Mouse (Mus musculus) forebrain, embryonic 12.5 days (tissue): ENCODE results near the gene Npr2. TPM values are rescaled to one million over a fixed set of nuclear protein-coding genes. Genes with fewer than 3 reads are reported as not detected.

Source experiments
- ATAC-seq: fragments of 200-750 bp; cut with Nextera tagmentation; 2 replicates; pipeline ENCODE4 v1.8.0; 2017; ENCODE audit warnings: moderate TSS enrichment; ENCODE audit not compliant: low FRiP score
- H3K27ac ChIP-seq: fragments of 300-500 bp; sonication (generic); 2 replicates; pipeline ENCODE4 v1.5.1; 2016; ENCODE audit warnings: mild to moderate bottlenecking
- H3K27me3 ChIP-seq: fragments of 300-500 bp; sonication (generic); 2 replicates; pipeline ENCODE4 v1.6.1; 2016; ENCODE audit warnings: mild to moderate bottlenecking
- H3K36me3 ChIP-seq: fragments of 300-500 bp; sonication (generic); replicated peaks from 2 replicates; pipeline ENCODE4 v1.6.1; 2016; ENCODE audit warnings: mild to moderate bottlenecking
- H3K4me1 ChIP-seq: fragments of 300-500 bp; sonication (generic); 2 replicates; pipeline ENCODE4 v1.6.1; 2016
- H3K4me2 ChIP-seq: fragments of 300-500 bp; sonication (generic); 2 replicates; pipeline ENCODE4 v1.6.1; 2016; ENCODE audit warnings: mild to moderate bottlenecking, moderate library complexity
- H3K4me3 ChIP-seq: fragments of 300-500 bp; sonication (generic); replicated peaks from 2 replicates; pipeline ENCODE4 v1.5.1; 2016; ENCODE audit warnings: mild to moderate bottlenecking
- H3K9ac ChIP-seq: fragments of 300-500 bp; sonication (generic); 2 replicates; pipeline ENCODE4 v1.6.1; 2016; ENCODE audit warnings: mild to moderate bottlenecking
- H3K9me3 ChIP-seq: fragments of 300-500 bp; sonication (generic); 2 replicates; pipeline ENCODE4 v1.6.1; 2016
- WGBS: fragments of 180-500 bp; shearing (Covaris S2); methylation state at CpG from one replicate; pipeline ENCODE4 v1.1.7; 2016; 5-methylcytosine and 5-hydroxymethylcytosine counted together
- microRNA-seq: library from miRNA; unstranded; fragments of <30 nt; microRNA quantifications from one replicate; pipeline ENCODE4, GENCODE M21; 2017
- polyA plus RNA-seq: library from polyadenylated mRNA; unstranded; fragments of >200 nt; fragmentation: Nextera tagmentation; extraction: Ambion mirVana; gene quantifications from 2 replicates; pipeline ENCODE4 v1.2.1, GENCODE M21; 2016

The Npr2 gene
- polyA plus RNA-seq, 1 experiment from 2014 or later, result 14.9 TPM

DNA sequence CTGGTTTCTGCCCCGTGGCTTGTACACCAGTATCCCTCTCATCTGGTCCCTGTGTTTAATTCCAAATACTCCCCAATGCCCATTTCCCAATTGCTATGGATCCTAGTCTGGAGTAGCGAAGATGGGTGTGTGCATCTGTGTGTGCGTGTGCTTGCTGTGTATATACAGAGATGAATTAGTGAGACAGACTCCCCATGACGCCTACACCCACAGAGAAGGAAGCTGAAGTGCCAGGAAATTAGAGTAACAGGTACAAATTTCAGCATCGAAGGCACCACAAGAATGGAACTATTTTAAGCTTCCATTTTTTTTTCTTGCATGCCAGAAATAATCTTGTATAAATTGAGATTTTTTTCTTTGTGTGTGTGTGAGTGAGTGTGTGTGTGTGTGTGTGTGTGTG is 59.3 kb downstream of the Npr2 start:
- ATAC-seq, result no peak
- Histone ChIP-seq H3K4me2 (no peak overlapping the region), H3K4me3 (no peak overlapping the region), H3K4me1 (no peaks in the 10 kb centered on the region), H3K36me3 (peaks cover 42% of the 10 kb centered on the region), H3K27ac (no peak overlapping the region), H3K9me3 (no peaks in the 10 kb centered on the region), H3K9ac (no peak overlapping the region), H3K27me3 (no peaks in the 10 kb centered on the region)
- 90% methylated on average over 5 of the region's 5 CpGs for WGBS

DNA sequence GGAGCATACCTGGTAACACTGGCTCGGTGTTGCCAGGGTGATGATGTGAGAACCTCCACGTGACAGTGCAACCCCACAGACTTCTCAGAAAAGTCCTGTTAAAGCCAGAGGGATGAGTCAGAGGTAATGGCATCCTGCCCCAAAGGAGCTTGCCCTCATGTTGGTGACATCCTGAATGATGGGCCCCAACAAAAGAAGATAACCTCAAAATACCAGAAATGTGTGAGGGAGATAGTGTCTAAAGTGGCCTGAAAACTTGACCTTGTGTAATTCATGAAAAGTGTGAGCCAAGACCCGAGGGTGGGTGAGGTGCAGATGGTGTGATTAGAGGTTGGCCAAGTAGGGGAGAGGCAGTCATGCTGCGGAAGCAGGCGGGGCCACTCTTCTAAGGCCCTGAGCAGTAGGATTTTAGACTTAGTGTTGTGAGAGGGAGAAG is 62.1 kb downstream of the Npr2 start:
- no peak overlapping the region for H3K4me2 ChIP-seq
- H3K4me3 ChIP-seq, result no peak overlapping the region
- peaks cover 20% of the 10 kb centered on the region for H3K36me3 ChIP-seq
- no peak for ATAC-seq
- WGBS, result 78% methylated on average over 5 of the region's 5 CpGs
- H3K27me3 ChIP-seq, result no peaks in the 10 kb centered on the region
- H3K4me1 ChIP-seq, result no peaks in the 10 kb centered on the region
- H3K9ac ChIP-seq, result no peak overlapping the region
- H3K9me3 ChIP-seq, result no peaks in the 10 kb centered on the region
- H3K27ac ChIP-seq, result no peak overlapping the region

DNA sequence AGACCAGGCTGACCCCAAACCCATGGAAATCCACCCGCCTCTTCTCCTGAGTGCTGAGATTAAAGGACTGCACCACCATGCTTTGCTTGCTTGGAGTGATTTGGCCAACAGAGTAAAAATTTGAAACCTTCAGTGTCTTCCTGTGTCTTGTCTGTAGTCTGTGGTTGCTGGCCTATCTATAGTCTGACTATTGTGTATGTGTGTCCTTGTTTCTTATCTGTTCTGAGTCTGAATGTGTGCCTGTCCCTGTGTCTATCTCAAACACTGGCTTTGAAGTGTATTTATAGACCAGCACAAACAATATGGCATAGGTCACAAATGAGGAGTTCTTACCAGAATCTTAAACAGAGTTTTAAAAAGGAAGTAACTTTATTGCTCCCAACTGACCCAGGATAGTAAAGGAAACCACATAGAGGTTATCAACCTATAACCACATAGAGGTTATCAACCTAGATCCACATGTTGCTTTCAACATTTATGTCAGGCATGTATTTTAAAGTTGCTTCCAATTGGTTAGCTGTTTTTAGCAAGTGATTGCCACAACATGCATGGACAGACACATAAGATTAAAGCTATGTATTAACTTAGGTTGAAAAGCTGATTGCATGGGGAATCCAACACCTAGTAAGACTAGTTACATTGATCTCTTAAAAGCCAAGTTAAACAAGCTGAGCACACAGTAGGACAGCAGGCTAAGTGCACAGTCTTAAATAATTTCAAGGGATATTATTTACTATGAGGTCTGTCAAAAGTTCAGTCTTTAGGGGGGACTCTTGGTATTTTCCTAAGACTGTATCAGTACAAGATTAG is 62.9 kb downstream of the Npr2 start:
- WGBS, result 82% methylated on average over 1 of the region's 1 CpGs
- H3K27me3 ChIP-seq, result no peaks in the 10 kb centered on the region
- no peak for ATAC-seq
- no peak overlapping the region for H3K4me2 ChIP-seq
- no peaks in the 10 kb centered on the region for H3K4me1 ChIP-seq
- no peaks in the 10 kb centered on the region for H3K9me3 ChIP-seq
- no peak overlapping the region for H3K4me3 ChIP-seq
- peaks cover 12% of the 10 kb centered on the region for H3K36me3 ChIP-seq
- H3K9ac ChIP-seq, result no peak overlapping the region
- H3K27ac ChIP-seq, result no peak overlapping the region

DNA sequence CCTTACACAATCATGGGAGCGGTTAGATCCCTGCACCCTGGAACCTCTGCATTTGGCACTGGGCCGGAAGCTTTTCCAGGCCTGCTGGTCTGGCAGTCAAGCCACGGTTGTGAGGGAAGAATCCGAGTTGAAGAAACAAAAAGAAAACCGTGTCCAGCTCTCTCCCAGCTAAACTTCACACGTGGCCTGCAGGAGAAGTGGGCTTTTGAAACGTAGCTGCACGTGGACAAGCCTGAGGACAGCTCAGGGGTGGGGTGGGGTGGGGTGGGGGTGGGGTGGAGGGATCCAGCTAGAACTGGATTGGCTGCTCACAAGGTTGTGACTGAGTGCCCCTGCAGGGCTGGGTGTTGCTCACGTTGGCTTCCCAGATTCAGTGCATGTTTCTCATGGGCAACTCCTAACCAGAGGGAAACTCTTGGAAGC is 63.5 kb downstream of the Npr2 start:
- no peak for ATAC-seq
- Histone ChIP-seq H3K27ac (no peak overlapping the region), H3K9ac (no peak overlapping the region), H3K9me3 (no peaks in the 10 kb centered on the region), H3K4me3 (no peak overlapping the region), H3K4me1 (no peaks in the 10 kb centered on the region), H3K4me2 (no peak overlapping the region), H3K36me3 (peaks cover 6% of the 10 kb centered on the region), H3K27me3 (no peaks in the 10 kb centered on the region)
- WGBS, result 40% methylated on average over 9 of the region's 9 CpGs

DNA sequence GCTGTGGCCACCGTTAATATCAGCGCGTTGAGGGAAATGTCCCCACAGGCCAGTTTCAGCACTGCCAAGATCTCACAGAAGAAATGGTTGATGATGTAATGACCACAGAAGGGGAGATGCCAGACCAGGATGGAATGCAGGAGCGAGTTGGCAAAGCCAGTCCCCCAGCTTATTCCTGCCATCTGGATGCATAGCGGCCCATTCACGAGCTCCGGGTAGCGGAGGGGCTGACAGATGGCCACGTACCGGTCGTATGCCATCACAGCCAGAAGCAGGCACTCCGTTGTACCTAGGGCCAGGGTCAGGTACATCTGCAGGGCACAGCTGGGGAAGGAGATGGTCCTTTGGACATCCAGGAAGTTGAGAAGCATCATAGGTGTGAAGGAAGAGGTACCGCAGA is 64.8 kb downstream of the Npr2 start:
- WGBS, result 91% methylated on average over 13 of the region's 13 CpGs
- no peak for ATAC-seq
- Histone ChIP-seq H3K4me2 (no peak overlapping the region), H3K36me3 (no peaks in the 10 kb centered on the region; the same call in 1 of the 2 replicates), H3K27ac (no peak overlapping the region), H3K27me3 (no peaks in the 10 kb centered on the region), H3K4me1 (no peaks in the 10 kb centered on the region), H3K9ac (no peak overlapping the region), H3K4me3 (no peak overlapping the region), H3K9me3 (no peaks in the 10 kb centered on the region)

DNA sequence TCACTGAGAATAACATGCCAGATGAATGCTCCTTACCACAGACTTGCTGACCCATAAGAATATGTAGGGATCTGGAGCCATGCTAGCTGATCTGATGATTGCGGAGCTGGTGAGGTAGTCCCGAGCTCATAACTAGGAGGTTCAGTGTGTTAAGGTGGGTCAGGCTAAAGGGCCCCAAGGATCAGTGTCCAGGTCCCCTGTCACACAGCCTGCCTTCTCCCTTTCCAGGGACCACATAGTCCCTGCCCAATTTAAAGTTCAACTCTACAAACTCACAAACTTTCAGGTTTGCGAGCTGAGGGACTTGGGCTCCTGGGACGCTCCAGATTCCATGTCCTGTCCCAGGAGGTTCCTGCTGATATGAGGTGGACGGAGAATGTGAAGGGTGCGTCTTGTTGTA is 69.0 kb downstream of the Npr2 start, which contains the start of gene Olfr70:
Olfr70 (minus strand) TSS at position 101 of the 400 bp plus-strand sequence.
- H3K4me3 ChIP-seq, result no peak within 1 kb of the TSS
- H3K9ac ChIP-seq, result no peak within 1 kb of the TSS
- H3K9me3 ChIP-seq, result no peaks in the 10 kb centered on the region
- H3K36me3 ChIP-seq, result no peaks in the 10 kb centered on the region
- no peaks in the 10 kb centered on the region for H3K4me1 ChIP-seq
- WGBS, result 87% methylated on average over 6 of the region's 6 CpGs
- no peak within 1 kb of the TSS for H3K4me2 ChIP-seq
- ATAC-seq, result no peak
- H3K27ac ChIP-seq, result no peak within 1 kb of the TSS
- no peaks in the 10 kb centered on the region for H3K27me3 ChIP-seq

Small RNAs within 50 kb of the gene (microRNA-seq; reads per million reads assigned to microRNA genes)
- not detected for gene Gm25262

Other genes with a start within 250 kb of the Npr2 start
- gene Rusc2, start 250.0 kb upstream of the Npr2 start, polyA plus RNA-seq, result 37.6 and 44.9 TPM in 2 replicates
- gene Fam166b, start 202.8 kb upstream of the Npr2 start, polyA plus RNA-seq, result 0.23 TPM in 1 of 2 replicates, not detected in the other
- gene Tesk1, start 190.0 kb upstream of the Npr2 start, polyA plus RNA-seq, result 10.5 and 12.6 TPM in 2 replicates
- gene Cd72, start 177.3 kb upstream of the Npr2 start, polyA plus RNA-seq, result 2.9 and 3.8 TPM in 2 replicates
- not detected in 2 replicates for gene Sit1, start 148.2 kb upstream of the Npr2 start, polyA plus RNA-seq
- 44.7 and 45.8 TPM in 2 replicates for gene Ccdc107, start 139.0 kb upstream of the Npr2 start, polyA plus RNA-seq
- gene Arhgef39, start 132.2 kb upstream of the Npr2 start, polyA plus RNA-seq, result 45.8 and 50.3 TPM in 2 replicates
- 0.27 and 0.50 TPM in 2 replicates for gene Car9, start 125.0 kb upstream of the Npr2 start, polyA plus RNA-seq
- 36.5 and 40.2 TPM in 2 replicates for gene Tpm2, start 108.2 kb upstream of the Npr2 start, polyA plus RNA-seq
- gene Creb3, start 69.6 kb upstream of the Npr2 start, polyA plus RNA-seq, result 45.3 and 46.2 TPM in 2 replicates
- 54.5 and 55.9 TPM in 2 replicates for gene Tln1, start 69.2 kb upstream of the Npr2 start, polyA plus RNA-seq
- gene Rgp1, start 53.2 kb upstream of the Npr2 start, polyA plus RNA-seq, result 29.9 and 30.9 TPM in 2 replicates
- gene Gba2, start 53.1 kb upstream of the Npr2 start, polyA plus RNA-seq, result 43.7 and 48.2 TPM in 2 replicates
- 0.89 and 3.5 TPM in 2 replicates for gene Msmp, start 47.4 kb upstream of the Npr2 start, polyA plus RNA-seq
- 4.3 and 4.6 TPM in 2 replicates for gene Spag8, start 21.7 kb downstream of the Npr2 start, polyA plus RNA-seq
- 69.5 and 71.2 TPM in 2 replicates for gene Hint2, start 24.5 kb downstream of the Npr2 start, polyA plus RNA-seq
- 12.8 and 13.1 TPM in 2 replicates for gene Tmem8b, start 37.0 kb downstream of the Npr2 start, polyA plus RNA-seq
- 2.8 and 3.3 TPM in 2 replicates for gene Fam221b, start 37.2 kb downstream of the Npr2 start, polyA plus RNA-seq
- gene Olfr70, start 68.9 kb downstream of the Npr2 start, polyA plus RNA-seq, result not detected in 2 replicates
- gene Olfr71, start 78.3 kb downstream of the Npr2 start, polyA plus RNA-seq, result 0.09 TPM in 1 of 2 replicates, not detected in the other
- gene Hrct1, start 95.3 kb downstream of the Npr2 start, polyA plus RNA-seq, result 0.13 TPM in 1 of 2 replicates, not detected in the other
- gene Spaar, start 98.1 kb downstream of the Npr2 start, polyA plus RNA-seq, result not detected in 2 replicates
- not detected in 2 replicates for gene Olfr159, start 139.1 kb downstream of the Npr2 start, polyA plus RNA-seq
- not detected in 2 replicates for gene Olfr156, start 192.0 kb downstream of the Npr2 start, polyA plus RNA-seq
- gene Olfr157, start 208.3 kb downstream of the Npr2 start, polyA plus RNA-seq, result not detected in 2 replicates
- not detected in 2 replicates for gene Olfr155, start 219.6 kb downstream of the Npr2 start, polyA plus RNA-seq
- gene Reck, start 243.6 kb downstream of the Npr2 start, polyA plus RNA-seq, result 8.9 and 11.3 TPM in 2 replicates